Mouse (Mus musculus) kidney, embryonic 14.5 days (tissue): ENCODE measurements around the gene Pole. TPM values are rescaled to one million over a fixed set of nuclear protein-coding genes. Genes with fewer than 3 reads are reported as not detected.

Experiments used
- ATAC-seq: fragments of 200-750 bp; cut with Nextera tagmentation; 2 replicates; pipeline ENCODE4 v1.8.0; 2017; ENCODE audit warnings: moderate number of reproducible peaks, mild to moderate bottlenecking, moderate TSS enrichment, moderate library complexity; ENCODE audit not compliant: low FRiP score, low TSS enrichment
- H3K27ac ChIP-seq: fragments of 300-500 bp; sonication (generic); 2 replicates; pipeline ENCODE4 v1.5.1; 2014; ENCODE audit warnings: low read depth, mild to moderate bottlenecking, low read length, moderate library complexity, mixed read lengths
- H3K27me3 ChIP-seq: fragments of 300-500 bp; sonication (generic); 2 replicates; pipeline ENCODE4 v1.6.1; 2014; ENCODE audit warnings: mild to moderate bottlenecking, low read length; ENCODE audit not compliant: control insufficient read depth, insufficient read depth
- H3K36me3 ChIP-seq: fragments of 300-500 bp; sonication (generic); 2 replicates; pipeline ENCODE4 v1.6.1; 2014; ENCODE audit warnings: low read length, mixed read lengths; ENCODE audit not compliant: control insufficient read depth, insufficient read depth
- H3K4me1 ChIP-seq: fragments of 300-500 bp; sonication (generic); 2 replicates; pipeline ENCODE4 v1.6.1; 2014; ENCODE audit warnings: low read length, mixed read lengths; ENCODE audit not compliant: control insufficient read depth, insufficient read depth
- H3K4me2 ChIP-seq: fragments of 300-500 bp; sonication (generic); replicated peaks from 2 replicates; pipeline ENCODE4 v1.6.1; 2014; ENCODE audit warnings: low read depth, mild to moderate bottlenecking, low read length
- H3K4me3 ChIP-seq: fragments of 300-500 bp; sonication (generic); 2 replicates; pipeline ENCODE4 v1.5.1; 2014; ENCODE audit warnings: mild to moderate bottlenecking, low read length
- H3K9ac ChIP-seq: fragments of 300-500 bp; sonication (generic); 2 replicates; pipeline ENCODE4 v1.6.1; 2014; ENCODE audit warnings: low read depth, mild to moderate bottlenecking, low read length, moderate library complexity
- H3K9me3 ChIP-seq: fragments of 300-500 bp; sonication (generic); 2 replicates; pipeline ENCODE4 v1.6.1; 2016; ENCODE audit warnings: low read length; ENCODE audit not compliant: control insufficient read depth
- WGBS: fragments of 180-500 bp; shearing (Covaris S2); extraction: QIAGEN DNeasy Blood & Tissue Kit; methylation state at CpG from one replicate; pipeline ENCODE4 v1.1.7; 2014; 5-methylcytosine and 5-hydroxymethylcytosine counted together
- polyA plus RNA-seq: library from polyadenylated mRNA; unstranded; fragments of >200 nt; fragmentation: Nextera tagmentation; extraction: Ambion mirVana; gene quantifications from 2 replicates; pipeline ENCODE4 v1.2.1, GENCODE M21; 2014

The Pole gene
- polyA plus RNA-seq, 1 experiment from 2014 or later = 40.0 TPM

DNA sequence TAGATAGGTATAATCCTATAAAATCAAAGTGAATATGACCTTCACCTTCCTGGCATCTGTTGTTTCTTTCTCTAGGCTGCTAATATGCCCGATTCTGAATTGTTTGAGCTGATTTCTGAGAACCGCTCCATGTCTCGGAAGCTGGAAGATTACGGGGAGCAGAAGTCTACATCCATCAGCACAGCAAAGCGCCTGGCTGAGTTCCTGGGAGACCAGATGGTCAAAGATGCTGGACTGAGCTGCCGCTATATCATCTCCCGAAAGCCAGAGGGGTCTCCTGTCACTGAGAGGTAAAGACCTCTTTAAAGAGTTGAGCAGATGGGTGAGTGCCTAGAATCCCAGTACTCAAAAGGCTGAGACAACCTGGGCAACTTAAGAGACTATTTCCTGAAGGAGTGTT, 22.8 kb downstream of the Pole start:
- Histone ChIP-seq H3K27me3 (no peaks in the 10 kb centered on the region), H3K27ac (no peak overlapping the region), H3K9me3 (no peaks in the 10 kb centered on the region), H3K4me3 (no peak overlapping the region), H3K36me3 (peaks cover 90% of the 10 kb centered on the region), H3K4me1 (no peaks in the 10 kb centered on the region), H3K9ac (no peak overlapping the region), H3K4me2 (no peak overlapping the region)
- WGBS = 95% methylated on average over 7 of the region's 7 CpGs
- ATAC-seq = no peak

- Histone ChIP-seq H3K9ac (no peak overlapping the region), H3K4me3 (no peak overlapping the region), H3K27me3 (no peaks in the 10 kb centered on the region), H3K9me3 (no peaks in the 10 kb centered on the region), H3K4me1 (no peaks in the 10 kb centered on the region), H3K4me2 (no peak overlapping the region), H3K36me3 (peaks cover 72% of the 10 kb centered on the region), H3K27ac (no peak overlapping the region)
- 93% methylated on average over 3 of the region's 3 CpGs for WGBS
- no peak for ATAC-seq
These were observed 27.0 kb downstream of the Pole start for GRCm38 (mm10) chr5:110313127-110313526.

GRCm38 (mm10) chr5:110330508-110330907, 44.4 kb downstream of the Pole start:
- H3K9ac ChIP-seq = no peak overlapping the region
- H3K4me3 ChIP-seq = no peak overlapping the region
- no peaks in the 10 kb centered on the region for H3K9me3 ChIP-seq
- no peaks in the 10 kb centered on the region for H3K27me3 ChIP-seq
- WGBS = 79% methylated on average over 3 of the region's 3 CpGs
- peaks cover 76% of the 10 kb centered on the region for H3K36me3 ChIP-seq
- no peak for ATAC-seq
- H3K4me2 ChIP-seq = no peak overlapping the region
- no peaks in the 10 kb centered on the region for H3K4me1 ChIP-seq
- H3K27ac ChIP-seq = no peak overlapping the region

DNA sequence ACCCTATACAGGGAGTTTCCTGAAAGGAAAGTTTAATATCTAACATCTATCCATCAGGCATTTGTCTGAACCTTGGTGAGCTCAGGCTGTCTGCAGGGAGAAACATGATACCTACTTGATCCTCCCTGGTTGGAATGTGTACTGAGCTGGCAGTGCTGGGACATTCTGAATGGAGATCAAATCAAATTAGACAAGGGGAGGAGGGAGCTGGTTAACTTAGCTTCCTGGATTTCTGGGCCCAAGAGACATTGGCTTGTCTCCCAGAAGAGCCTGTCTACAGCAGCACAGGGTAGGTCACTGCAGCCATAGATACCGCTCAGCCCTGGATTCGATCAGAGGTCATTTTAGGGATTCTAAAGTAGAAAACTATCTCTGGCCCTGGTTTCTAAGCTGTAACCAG, 52.7 kb downstream of the Pole start:
- no peak overlapping the region for H3K4me2 ChIP-seq
- 0 out of 2 replicates have a peak, but pooled peaks cover 4% of the 10 kb centered on the region for H3K4me1 ChIP-seq
- 66% methylated on average over 2 of the region's 2 CpGs for WGBS
- H3K4me3 ChIP-seq = no peak overlapping the region
- no peaks in the 10 kb centered on the region for H3K9me3 ChIP-seq
- peaks cover 47% of the 10 kb centered on the region for H3K36me3 ChIP-seq
- no peak for ATAC-seq
- H3K27ac ChIP-seq = no peak overlapping the region
- no peak overlapping the region for H3K9ac ChIP-seq
- peaks cover 9% of the 10 kb centered on the region; the same call in 1 of the 2 replicates for H3K27me3 ChIP-seq

- 0 out of 2 replicates have a peak, but pooled peaks cover 4% of the 10 kb centered on the region for H3K4me1 ChIP-seq
- ATAC-seq = peak; percentile 65
- H3K27me3 ChIP-seq = peaks cover 12% of the 10 kb centered on the region
- H3K36me3 ChIP-seq = peaks cover 7% of the 10 kb centered on the region; the same call in 1 of the 2 replicates
- 2% methylated on average over 30 of the region's 43 CpGs for WGBS
- peak within 1 kb of the TSS; percentile 39 for H3K4me3 ChIP-seq
- peak within 1 kb of the TSS; percentile 59 for H3K4me2 ChIP-seq
- H3K9ac ChIP-seq = peak within 1 kb of the TSS; percentile 13; the same call in 1 of the 2 replicates
- H3K27ac ChIP-seq = no peak within 1 kb of the TSS
- H3K9me3 ChIP-seq = no peaks in the 10 kb centered on the region
These were observed 56.7 kb downstream of the Pole start, which contains the start of gene P2rx2 for GRCm38 (mm10) chr5:110342648-110343284. Gene P2rx2, minus strand, starts transcription at chr5:110343212.

DNA sequence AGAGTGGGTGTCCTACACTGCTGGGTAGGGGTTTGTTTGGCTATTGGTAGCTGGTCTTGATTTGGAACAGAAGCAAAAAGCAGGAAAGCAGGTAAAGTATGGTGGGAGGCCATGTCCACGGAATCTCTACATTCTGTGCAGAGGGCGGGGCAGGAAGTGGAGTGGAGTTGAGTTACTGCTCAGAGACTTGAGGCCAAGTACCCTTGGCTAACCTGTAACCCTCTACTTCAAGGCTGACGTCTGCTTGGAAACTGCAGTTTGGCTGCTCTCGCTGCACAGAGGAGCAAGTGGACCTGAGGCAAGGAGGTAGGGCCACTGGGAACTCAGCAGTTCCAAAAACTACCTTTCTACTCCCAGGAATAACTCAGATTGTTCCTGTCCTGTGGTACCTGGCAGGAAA, 58.4 kb downstream of the Pole start, which contains the start of gene Lrcol1:
Lrcol1 (plus strand) TSS at position 207 of the 400 bp plus-strand sequence.
- H3K4me1 ChIP-seq = 0 out of 2 replicates have a peak, but pooled peaks cover 4% of the 10 kb centered on the region
- H3K36me3 ChIP-seq = no peaks in the 10 kb centered on the region
- peaks cover 12% of the 10 kb centered on the region for H3K27me3 ChIP-seq
- no peak for ATAC-seq
- H3K9ac ChIP-seq = no peak within 1 kb of the TSS
- 53% methylated on average over 4 of the region's 4 CpGs for WGBS
- H3K4me2 ChIP-seq = peak within 1 kb of the TSS; percentile 59; the same call in 1 of the 2 replicates
- no peak within 1 kb of the TSS for H3K4me3 ChIP-seq
- no peak within 1 kb of the TSS for H3K27ac ChIP-seq
- H3K9me3 ChIP-seq = no peaks in the 10 kb centered on the region

- Histone ChIP-seq H3K4me1 (0 out of 2 replicates have a peak, but pooled peaks cover 4% of the 10 kb centered on the region), H3K27ac (no peak overlapping the region), H3K36me3 (no peaks in the 10 kb centered on the region), H3K27me3 (peaks cover 12% of the 10 kb centered on the region), H3K9ac (no peak overlapping the region), H3K4me2 (no peak overlapping the region), H3K9me3 (no peaks in the 10 kb centered on the region), H3K4me3 (no peak overlapping the region)
- no peak for ATAC-seq
- WGBS = 88% methylated on average over 4 of the region's 4 CpGs
These were observed 59.4 kb downstream of the Pole start for GRCm38 (mm10) chr5:110345553-110345952.

GRCm38 (mm10) chr5:110347006-110347405, 60.9 kb downstream of the Pole start:
- Histone ChIP-seq H3K4me2 (no peak overlapping the region), H3K9ac (no peak overlapping the region), H3K27me3 (peaks cover 8% of the 10 kb centered on the region), H3K4me3 (no peak overlapping the region), H3K4me1 (0 out of 2 replicates have a peak, but pooled peaks cover 4% of the 10 kb centered on the region), H3K36me3 (no peaks in the 10 kb centered on the region), H3K9me3 (no peaks in the 10 kb centered on the region), H3K27ac (no peak overlapping the region)
- ATAC-seq = no peak
- 74% methylated on average over 8 of the region's 8 CpGs for WGBS

DNA sequence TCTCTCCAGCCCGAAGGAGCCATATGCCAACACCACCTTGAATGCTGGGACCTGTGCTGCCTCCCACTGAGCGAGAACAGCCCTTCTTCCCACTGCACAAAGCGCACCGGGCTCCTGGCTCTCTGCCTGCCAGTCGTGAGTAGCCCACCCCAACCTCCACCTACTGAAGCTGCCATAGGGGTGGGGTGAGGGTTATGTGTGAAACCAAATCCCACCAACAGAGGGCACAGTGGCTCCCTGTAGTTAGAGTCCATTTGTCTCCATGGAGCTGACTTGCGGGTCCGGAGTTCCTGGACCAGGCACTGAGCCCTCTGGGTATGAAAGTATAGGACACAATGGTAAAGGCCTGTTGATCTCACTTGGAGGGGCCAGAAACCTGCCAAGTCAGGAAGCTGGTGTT, 68.6 kb downstream of the Pole start:
- ATAC-seq = no peak
- Histone ChIP-seq H3K27ac (no peak overlapping the region), H3K9ac (no peak overlapping the region), H3K4me1 (no peaks in the 10 kb centered on the region), H3K4me3 (no peak overlapping the region), H3K36me3 (no peaks in the 10 kb centered on the region), H3K9me3 (no peaks in the 10 kb centered on the region), H3K27me3 (peaks cover 10% of the 10 kb centered on the region; the same call in 1 of the 2 replicates), H3K4me2 (no peak overlapping the region)
- 13% methylated on average over 7 of the region's 7 CpGs for WGBS
